Mouse (Mus musculus): ENCODE measurements around the gene B4galnt1. TPM values are rescaled to one million over a fixed set of nuclear protein-coding genes. Genes with fewer than 3 reads are reported as not detected.
"Not testable (repeated sequence)": the region's sequence is repeated elsewhere in the genome, so short reads cannot be mapped to it uniquely, and the experiment has no call there.

B4galnt1 gene
- polyA plus RNA-seq, 1 experiment from 2014 or later: 12.7 TPM

GRCm38 (mm10) chr10:127132469-127132868 lies 32.6 kb upstream of the B4galnt1 start:
- no peaks in the 10 kb centered on the region for H3K27me3 ChIP-seq (ENCODE audit: insufficient read depth, poor library complexity, severe bottlenecking)
- H3K27ac ChIP-seq: no peak overlapping the region
- H3K36me3 ChIP-seq: no peaks in the 10 kb centered on the region
- WGBS: 72% methylated on average over 5 of the region's 5 CpGs
- DNase-seq (ENCODE audit: low spot score): no peak
- H3K4me3 ChIP-seq: no peak overlapping the region
- no peaks in the 10 kb centered on the region for H3K4me1 ChIP-seq (replicated peaks)
- H3K9me3 ChIP-seq: no peaks in the 10 kb centered on the region

- 89% methylated on average over 3 of the region's 3 CpGs for WGBS
- H3K27me3 ChIP-seq (ENCODE audit: insufficient read depth, poor library complexity, severe bottlenecking); DNase-seq (ENCODE audit: low spot score); H3K4me3 ChIP-seq; H3K9me3 ChIP-seq; H3K36me3 ChIP-seq; H3K27ac ChIP-seq; H3K4me1 ChIP-seq (replicated peaks): not testable (repeated sequence)
Measured at GRCm38 (mm10) chr10:127134394-127135035, 30.5 kb upstream of the B4galnt1 start.

- 56% methylated on average over 8 of the region's 8 CpGs for WGBS
- H3K4me3 ChIP-seq: no peak overlapping the region
- no peak for DNase-seq (ENCODE audit: low spot score)
- H3K36me3 ChIP-seq: no peaks in the 10 kb centered on the region
- H3K27ac ChIP-seq: no peak overlapping the region
- H3K4me1 ChIP-seq (replicated peaks): no peaks in the 10 kb centered on the region
- no peaks in the 10 kb centered on the region for H3K9me3 ChIP-seq
- no peaks in the 10 kb centered on the region for H3K27me3 ChIP-seq (ENCODE audit: insufficient read depth, poor library complexity, severe bottlenecking)
Measured at GRCm38 (mm10) chr10:127135118-127135836, 29.7 kb upstream of the B4galnt1 start.

DNA sequence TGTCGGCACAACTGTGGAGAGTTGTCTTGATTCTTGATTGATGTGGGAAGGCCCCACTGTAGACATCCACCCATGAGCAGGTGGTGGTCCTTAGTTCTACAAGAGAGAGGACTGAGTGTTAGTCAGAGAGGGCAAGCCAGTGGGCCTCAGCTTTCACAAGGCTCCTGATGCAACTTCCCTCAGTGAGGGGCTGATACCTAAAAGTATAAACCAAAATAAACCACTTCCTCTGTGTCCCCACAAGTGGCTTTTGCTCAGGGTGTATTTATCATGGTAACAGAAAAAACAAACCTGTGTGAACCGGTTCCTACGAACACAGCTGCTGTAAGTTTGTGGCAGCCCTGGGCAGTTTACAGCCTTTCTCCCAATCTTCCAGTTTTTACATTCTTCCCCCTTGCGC lies 28.5 kb upstream of the B4galnt1 start:
- no peak overlapping the region for H3K27ac ChIP-seq
- no peaks in the 10 kb centered on the region for H3K4me1 ChIP-seq (replicated peaks)
- H3K9me3 ChIP-seq: no peaks in the 10 kb centered on the region

DNA sequence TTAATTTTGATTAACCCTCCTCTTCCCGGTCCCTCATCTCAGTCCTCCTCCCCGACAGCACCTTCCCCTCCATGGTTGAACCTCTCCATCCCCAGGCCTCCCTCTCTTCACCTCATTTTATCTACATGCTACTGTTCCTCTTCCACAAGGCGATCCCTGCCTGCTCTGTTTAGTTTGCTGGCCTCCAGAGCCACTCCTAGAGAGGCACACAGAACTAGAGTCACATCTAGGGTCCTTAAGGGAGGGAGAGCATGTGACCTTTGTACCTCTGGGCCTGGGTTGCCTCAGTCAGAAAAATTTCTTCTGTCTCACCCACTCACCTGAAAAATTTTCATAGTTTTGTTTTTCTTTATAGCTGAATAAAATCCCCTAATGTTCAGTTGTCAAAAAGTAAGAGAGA lies 27.1 kb upstream of the B4galnt1 start:
- Histone ChIP-seq H3K4me3 (no peak overlapping the region), H3K27ac (no peak overlapping the region), H3K27me3 (ENCODE audit: insufficient read depth, poor library complexity, severe bottlenecking) (no peaks in the 10 kb centered on the region), H3K36me3 (no peaks in the 10 kb centered on the region), H3K9me3 (no peaks in the 10 kb centered on the region), H3K4me1 (replicated peaks) (no peaks in the 10 kb centered on the region)
- no peak for DNase-seq (ENCODE audit: low spot score)
- WGBS: 81% methylated on average over 3 of the region's 3 CpGs

More for the DNA sequence above, 28.5 kb upstream of the B4galnt1 start:
- Histone ChIP-seq H3K27me3 (ENCODE audit: insufficient read depth, poor library complexity, severe bottlenecking) (no peaks in the 10 kb centered on the region), H3K36me3 (no peaks in the 10 kb centered on the region), H3K4me3 (no peak overlapping the region)
- 89% methylated on average over 4 of the region's 4 CpGs for WGBS
- DNase-seq (ENCODE audit: low spot score): no peak

GRCm38 (mm10) chr10:127138328-127139141 lies 26.5 kb upstream of the B4galnt1 start:
- H3K27me3 ChIP-seq (ENCODE audit: insufficient read depth, poor library complexity, severe bottlenecking): no peaks in the 10 kb centered on the region
- no peaks in the 10 kb centered on the region for H3K36me3 ChIP-seq
- WGBS: 91% methylated on average over 18 of the region's 18 CpGs
- H3K4me3 ChIP-seq: no peak overlapping the region
- no peaks in the 10 kb centered on the region for H3K4me1 ChIP-seq (replicated peaks)
- H3K27ac ChIP-seq: no peak overlapping the region
- no peak for DNase-seq (ENCODE audit: low spot score)
- no peaks in the 10 kb centered on the region for H3K9me3 ChIP-seq

DNA sequence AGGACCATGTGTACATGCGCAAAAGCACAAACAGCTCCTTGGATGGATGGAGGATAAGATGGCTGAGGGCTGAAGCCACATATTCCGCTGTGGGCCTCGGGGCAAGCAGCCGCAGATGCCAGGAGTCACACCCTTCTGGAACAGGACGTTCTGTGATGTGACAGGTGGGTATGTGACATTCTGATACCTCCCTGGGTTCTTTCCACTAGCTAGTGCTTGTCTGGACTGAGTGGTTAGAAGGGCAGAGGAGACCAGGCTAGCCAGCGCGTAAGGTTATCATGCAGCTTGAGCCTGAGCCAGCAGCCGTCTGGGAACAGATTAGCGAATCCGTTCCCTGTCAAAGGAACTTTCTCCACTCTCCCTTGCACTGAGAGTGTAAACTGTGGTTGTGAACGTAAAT lies 24.1 kb upstream of the B4galnt1 start:
- H3K27ac ChIP-seq: no peak overlapping the region
- 0 out of 2 replicates have a peak, but pooled peaks cover 5% of the 10 kb centered on the region for H3K4me1 ChIP-seq (replicated peaks)
- DNase-seq (ENCODE audit: low spot score): no peak
- WGBS: 91% methylated on average over 11 of the region's 11 CpGs
- H3K4me3 ChIP-seq: no peak overlapping the region
- no peaks in the 10 kb centered on the region for H3K36me3 ChIP-seq
- H3K9me3 ChIP-seq: no peaks in the 10 kb centered on the region
- H3K27me3 ChIP-seq (ENCODE audit: insufficient read depth, poor library complexity, severe bottlenecking): no peaks in the 10 kb centered on the region

DNA sequence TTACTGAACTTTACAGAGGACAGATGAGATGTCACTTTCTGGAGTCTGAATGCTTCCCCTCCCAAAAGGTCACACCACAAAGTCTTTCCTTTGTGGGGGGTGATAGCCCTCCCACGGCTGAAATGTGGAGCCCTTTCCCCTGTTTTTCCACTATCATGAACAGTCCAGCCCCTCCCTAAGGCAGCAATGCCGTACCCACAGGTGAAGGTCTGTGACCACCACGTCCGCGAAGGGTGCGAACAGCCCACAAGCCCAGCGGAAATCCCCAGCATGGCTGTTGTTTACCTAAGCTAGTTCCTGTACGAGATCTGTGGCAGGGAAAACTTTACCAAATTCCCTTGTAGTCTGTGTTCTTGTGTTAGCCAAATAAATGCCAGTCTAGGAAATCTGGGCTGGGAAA lies 23.5 kb upstream of the B4galnt1 start:
- Histone ChIP-seq H3K36me3 (no peaks in the 10 kb centered on the region), H3K27ac (no peak overlapping the region), H3K27me3 (ENCODE audit: insufficient read depth, poor library complexity, severe bottlenecking) (no peaks in the 10 kb centered on the region), H3K9me3 (no peaks in the 10 kb centered on the region), H3K4me1 (replicated peaks) (0 out of 2 replicates have a peak, but pooled peaks cover 5% of the 10 kb centered on the region), H3K4me3 (no peak overlapping the region)
- WGBS: 82% methylated on average over 8 of the region's 8 CpGs
- DNase-seq (ENCODE audit: low spot score): no peak

DNA sequence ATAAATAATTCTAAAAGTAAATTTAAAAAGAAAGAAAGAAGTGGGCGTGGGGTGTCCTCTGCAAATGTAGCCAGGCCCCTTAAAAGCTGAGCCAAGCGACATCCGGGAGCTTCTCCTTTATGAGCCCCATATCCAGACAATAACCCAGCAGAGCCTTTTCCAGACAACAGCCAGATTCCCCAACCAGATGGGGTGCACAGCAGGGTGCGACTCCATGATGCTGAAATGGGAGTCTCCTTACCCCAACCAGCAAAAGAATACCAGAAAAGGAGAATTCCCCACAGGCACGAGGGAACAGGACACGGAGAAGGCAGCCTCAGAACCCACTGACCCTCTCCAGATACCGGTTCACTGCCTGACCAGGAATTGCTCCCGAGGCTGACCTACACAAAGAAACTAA lies 21.8 kb upstream of the B4galnt1 start:
- Histone ChIP-seq H3K4me1 (replicated peaks) (0 out of 2 replicates have a peak, but pooled peaks cover 5% of the 10 kb centered on the region), H3K9me3 (no peaks in the 10 kb centered on the region), H3K4me3 (no peak overlapping the region), H3K27ac (no peak overlapping the region), H3K27me3 (ENCODE audit: insufficient read depth, poor library complexity, severe bottlenecking) (no peaks in the 10 kb centered on the region), H3K36me3 (no peaks in the 10 kb centered on the region)
- DNase-seq (ENCODE audit: low spot score): no peak
- 80% methylated on average over 8 of the region's 8 CpGs for WGBS

- H3K27me3 ChIP-seq (ENCODE audit: insufficient read depth, poor library complexity, severe bottlenecking): no peaks in the 10 kb centered on the region
- no peaks in the 10 kb centered on the region for H3K9me3 ChIP-seq
- 0 out of 2 replicates have a peak, but pooled peaks cover 5% of the 10 kb centered on the region for H3K4me1 ChIP-seq (replicated peaks)
- WGBS: 91% methylated on average over 7 of the region's 7 CpGs
- H3K4me3 ChIP-seq: no peak overlapping the region
- no peak overlapping the region for H3K27ac ChIP-seq
- DNase-seq (ENCODE audit: low spot score): no peak
- no peaks in the 10 kb centered on the region for H3K36me3 ChIP-seq
Measured at GRCm38 (mm10) chr10:127144536-127144935, 20.5 kb upstream of the B4galnt1 start.

GRCm38 (mm10) chr10:127145303-127145702 lies 19.7 kb upstream of the B4galnt1 start:
- Histone ChIP-seq H3K4me1 (replicated peaks) (0 out of 2 replicates have a peak, but pooled peaks cover 5% of the 10 kb centered on the region), H3K9me3 (no peaks in the 10 kb centered on the region), H3K27ac (no peak overlapping the region), H3K36me3 (no peaks in the 10 kb centered on the region), H3K4me3 (no peak overlapping the region), H3K27me3 (ENCODE audit: insufficient read depth, poor library complexity, severe bottlenecking) (no peaks in the 10 kb centered on the region)
- DNase-seq (ENCODE audit: low spot score): no peak
- 81% methylated on average over 5 of the region's 5 CpGs for WGBS

DNA sequence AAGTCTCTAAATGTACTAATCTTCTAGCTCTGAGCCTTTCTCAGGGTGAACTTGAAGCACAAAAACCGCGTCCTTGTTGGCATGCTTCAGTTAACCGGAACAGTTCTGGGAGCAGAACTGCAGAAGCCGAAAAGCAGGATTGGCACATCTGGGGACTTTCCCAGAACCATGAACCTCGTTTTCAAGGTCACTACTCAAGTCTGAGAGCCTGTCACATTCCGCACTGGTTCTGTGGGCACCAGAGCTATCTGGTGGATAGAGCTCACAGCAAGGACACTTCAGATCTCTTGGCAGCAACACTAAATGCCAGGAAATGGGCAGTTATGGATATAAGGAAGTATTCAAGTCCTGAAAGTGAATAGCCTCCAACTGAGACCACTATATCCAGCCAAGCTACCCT lies 17.9 kb upstream of the B4galnt1 start:
- H3K27me3 ChIP-seq (ENCODE audit: insufficient read depth, poor library complexity, severe bottlenecking): no peaks in the 10 kb centered on the region
- H3K4me3 ChIP-seq: no peak overlapping the region
- no peak overlapping the region for H3K27ac ChIP-seq
- 0 out of 2 replicates have a peak, but pooled peaks cover under 1% of the 10 kb centered on the region for H3K9me3 ChIP-seq
- no peak for DNase-seq (ENCODE audit: low spot score)
- 0 out of 2 replicates have a peak, but pooled peaks cover 5% of the 10 kb centered on the region for H3K4me1 ChIP-seq (replicated peaks)
- WGBS: 84% methylated on average over 6 of the region's 6 CpGs
- H3K36me3 ChIP-seq: no peaks in the 10 kb centered on the region

DNA sequence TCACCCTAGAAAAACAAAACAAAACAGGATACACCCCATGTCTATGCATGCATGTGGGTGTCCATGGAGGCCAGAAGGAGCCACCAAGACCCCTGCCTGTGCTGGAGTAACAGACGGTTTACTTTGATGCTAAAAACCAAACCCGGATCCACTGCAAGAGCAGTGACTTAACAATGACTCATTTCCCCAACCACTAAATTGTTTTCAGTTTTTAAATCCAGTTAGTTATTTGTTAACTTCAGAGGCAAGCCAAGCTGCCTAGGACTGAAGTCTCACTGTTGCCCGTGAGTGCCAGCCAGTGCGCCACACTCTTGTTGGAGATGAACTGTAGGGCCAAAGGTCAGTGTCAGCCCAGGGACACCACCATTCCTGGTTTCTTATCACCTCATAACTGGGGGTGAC lies 14.6 kb upstream of the B4galnt1 start:
- Histone ChIP-seq H3K36me3 (no peaks in the 10 kb centered on the region), H3K9me3 (0 out of 2 replicates have a peak, but pooled peaks cover 3% of the 10 kb centered on the region), H3K27me3 (ENCODE audit: insufficient read depth, poor library complexity, severe bottlenecking) (no peaks in the 10 kb centered on the region), H3K4me1 (replicated peaks) (no peaks in the 10 kb centered on the region), H3K4me3 (no peak overlapping the region), H3K27ac (no peak overlapping the region)
- no peak for DNase-seq (ENCODE audit: low spot score)
- WGBS: 85% methylated on average over 4 of the region's 4 CpGs
